Mouse (Mus musculus) kidney, postnatal 10 days (tissue): ENCODE data around the gene Dnajb12.
A peak's percentile ranks its signal among the peaks of the same experiment; 100 is the strongest.

ENCODE experiments used
- DNase-seq: peaks from one replicate; pipeline ENCODE4 v3.0.0; 2021; ENCODE audit warnings: mixed read lengths

The Dnajb12 gene

GRCm38 (mm10) chr10:59879255-59880028 is at the start of gene Dnajb12:
Gene Dnajb12, plus strand, starts transcription at chr10:59879556.
- peak; percentile 97 for DNase-seq

GRCm38 (mm10) chr10:59829886-59830285 is 49.5 kb upstream of the Dnajb12 start:
- no peak for DNase-seq

GRCm38 (mm10) chr10:59831950-59832349 is 47.4 kb upstream of the Dnajb12 start:
- no peak for DNase-seq

GRCm38 (mm10) chr10:59835301-59836155 is 43.8 kb upstream of the Dnajb12 start:
- no peak for DNase-seq

GRCm38 (mm10) chr10:59837490-59837889 is 41.9 kb upstream of the Dnajb12 start:
- no peak for DNase-seq

- no peak for DNase-seq
Observed at GRCm38 (mm10) chr10:59841434-59841833, 37.9 kb upstream of the Dnajb12 start.

GRCm38 (mm10) chr10:59843125-59843524 is 36.2 kb upstream of the Dnajb12 start:
- no peak for DNase-seq

GRCm38 (mm10) chr10:59844686-59845085 is 34.7 kb upstream of the Dnajb12 start:
- DNase-seq: no peak

- no peak for DNase-seq
Observed at GRCm38 (mm10) chr10:59846416-59846815, 32.9 kb upstream of the Dnajb12 start.

- DNase-seq: no peak
Observed at GRCm38 (mm10) chr10:59848079-59848877, 31.1 kb upstream of the Dnajb12 start.

GRCm38 (mm10) chr10:59848953-59849352 is 30.4 kb upstream of the Dnajb12 start:
- DNase-seq: peak; percentile 18

- peak; percentile 58 for DNase-seq
Observed at GRCm38 (mm10) chr10:59849371-59849770, 30.0 kb upstream of the Dnajb12 start.

- peak; percentile 34 for DNase-seq
Observed at GRCm38 (mm10) chr10:59857157-59857556, 22.2 kb upstream of the Dnajb12 start.

- DNase-seq: no peak
Observed at GRCm38 (mm10) chr10:59860684-59861083, 18.7 kb upstream of the Dnajb12 start.

- DNase-seq: no peak
Observed at GRCm38 (mm10) chr10:59861201-59861600, 18.2 kb upstream of the Dnajb12 start.

GRCm38 (mm10) chr10:59862816-59863440 is 16.4 kb upstream of the Dnajb12 start:
- DNase-seq: no peak

GRCm38 (mm10) chr10:59863620-59864019 is 15.7 kb upstream of the Dnajb12 start:
- DNase-seq: peak; percentile 55

- DNase-seq: no peak
Observed at GRCm38 (mm10) chr10:59864232-59864875, 15.0 kb upstream of the Dnajb12 start.

- peak; percentile 92 for DNase-seq
Observed at GRCm38 (mm10) chr10:59864884-59865726, 14.3 kb upstream of the Dnajb12 start.

- DNase-seq: no peak
Observed at GRCm38 (mm10) chr10:59868266-59868665, 11.1 kb upstream of the Dnajb12 start.

- no peak for DNase-seq
Observed at GRCm38 (mm10) chr10:59870038-59870437, 9.3 kb upstream of the Dnajb12 start.
